Mouse (Mus musculus): ENCODE data around the gene Flvcr2.

- TF ChIP-seq CTCF (IDR thresholded peaks at IDR 0.05) (no peak), EP300 (IDR thresholded peaks at IDR 0.05) (no peak)
Observed at GRCm38 (mm10) chr12:85859511-85860189, 113.3 kb downstream of the Flvcr2 start.

Data from lung, postnatal 0 days (tissue).